Mouse (Mus musculus) hematopoietic stem cell, adult 5-6 weeks (primary cell): ENCODE results near the gene Lrrc32. TPM values are rescaled to one million over a fixed set of nuclear protein-coding genes. Genes with fewer than 3 reads are reported as not detected.

Experiments used
- ATAC-seq, 2 experiments: fragments of 125-278 bp in 1 of 2; replicated peaks in 1 of 2; 2 replicates each; pipeline ENCODE4 v1.8.0; 2016 to 2017; ENCODE audit warnings: inconsistent platforms in 2 of 2, mild to moderate bottlenecking in 2 of 2, moderate number of reproducible peaks in 2 of 2, low read depth in 1 of 2, moderate TSS enrichment in 1 of 2; ENCODE audit not compliant: low FRiP score in 2 of 2, poor library complexity in 2 of 2, severe bottlenecking in 2 of 2, insufficient read depth in 1 of 2, low TSS enrichment in 1 of 2
- total RNA-seq: library from RNA; stranded (forward); fragments of 172-1452, 232-1000 nt; gene quantifications from 2 replicates; pipeline ENCODE4 v1.2.3, GENCODE M21; 2017

Gene Lrrc32
- total RNA-seq, 1 experiment from 2014 or later = 0.69 TPM

GRCm38 (mm10) chr7:98485508-98485907 lies 3.6 kb upstream of the Lrrc32 start:
- no peak for ATAC-seq

DNA sequence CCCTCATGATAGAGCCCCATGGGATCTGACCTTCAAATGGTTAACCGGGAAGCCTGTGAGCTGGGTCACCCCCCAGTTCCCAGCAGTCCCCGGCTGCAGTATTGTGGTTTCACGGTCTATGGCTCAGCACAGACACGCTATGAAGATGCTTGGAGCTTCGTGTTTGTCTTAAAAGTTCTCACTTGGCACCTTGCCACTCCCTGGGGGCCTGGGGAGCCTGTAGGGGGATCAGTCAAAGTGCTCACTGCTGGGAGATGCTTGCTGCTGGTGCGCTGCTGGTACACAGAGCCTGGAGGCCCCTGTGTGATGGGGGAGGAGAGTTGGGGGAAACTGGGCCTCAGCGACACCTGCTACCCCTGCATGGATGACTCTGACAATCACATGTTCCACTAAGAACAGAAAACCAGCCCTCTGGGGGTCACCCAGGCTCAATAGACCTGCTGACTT lies 2.6 kb upstream of the Lrrc32 start:
- ATAC-seq = no peak

DNA sequence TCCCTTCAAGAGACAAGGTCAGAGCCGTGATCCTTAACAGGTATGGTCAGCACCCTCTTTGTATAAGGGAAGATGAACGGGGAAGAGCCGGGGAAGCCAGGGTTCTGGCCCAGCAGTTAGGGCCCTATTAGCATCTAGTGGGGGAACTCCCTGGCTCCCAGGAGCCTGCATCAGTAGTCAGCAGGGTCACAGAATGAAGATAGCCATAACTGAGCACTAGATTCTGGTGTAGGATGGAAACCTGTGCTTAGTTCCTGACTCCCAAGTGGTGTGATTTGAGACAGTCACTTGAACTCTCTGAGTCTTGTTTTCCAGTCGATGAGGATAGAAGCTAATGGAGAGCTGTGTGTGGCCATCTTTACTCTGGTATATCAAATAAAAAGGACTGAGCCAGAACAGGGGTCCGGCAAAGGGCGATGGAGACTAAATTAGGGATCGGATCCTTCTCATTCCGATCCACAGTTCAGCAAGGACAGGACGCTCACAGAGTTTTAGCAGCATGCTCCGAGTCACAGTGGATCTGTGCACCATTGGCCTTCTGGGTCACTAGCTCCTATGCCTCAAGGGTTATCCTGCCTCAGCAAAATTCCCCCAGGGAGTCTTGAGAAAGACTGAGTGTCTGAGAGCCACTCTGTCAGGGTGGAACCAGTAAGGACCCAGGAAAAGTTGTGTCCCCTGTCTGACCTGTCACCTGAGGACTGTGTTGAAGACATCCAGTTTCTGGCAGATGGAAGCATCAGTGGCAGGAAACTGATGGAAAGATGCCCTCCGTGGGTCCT lies 1.7 kb upstream of the Lrrc32 start:
- ATAC-seq = no peak

GRCm38 (mm10) chr7:98488398-98489130 lies 519 bp upstream of the Lrrc32 start:
- ATAC-seq = no peak

GRCm38 (mm10) chr7:98489623-98490084 lies 571 bp downstream of the Lrrc32 start:
- peak; percentile 30 to 31; a peak in 3 of 4 replicates for ATAC-seq

DNA sequence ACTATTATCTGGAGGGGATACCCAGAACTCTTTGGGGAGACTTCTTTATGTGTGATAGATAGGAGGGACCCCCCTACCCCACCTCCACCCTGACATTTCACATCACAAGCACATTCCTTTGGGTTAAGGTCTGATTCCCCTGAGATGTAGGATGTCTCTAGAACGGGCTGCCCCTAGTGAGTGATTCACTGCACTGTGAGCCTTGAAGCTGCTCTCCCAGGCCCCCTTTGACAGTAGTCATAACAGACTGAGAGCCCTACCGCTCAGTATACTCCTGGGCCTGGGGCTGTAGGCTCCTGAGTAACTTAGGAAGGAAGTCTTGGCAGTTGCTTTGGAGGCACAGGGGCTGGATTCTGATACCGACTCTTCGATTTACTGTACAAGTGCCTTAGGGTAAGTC lies 1.2 kb downstream of the Lrrc32 start:
- ATAC-seq = no peak

DNA sequence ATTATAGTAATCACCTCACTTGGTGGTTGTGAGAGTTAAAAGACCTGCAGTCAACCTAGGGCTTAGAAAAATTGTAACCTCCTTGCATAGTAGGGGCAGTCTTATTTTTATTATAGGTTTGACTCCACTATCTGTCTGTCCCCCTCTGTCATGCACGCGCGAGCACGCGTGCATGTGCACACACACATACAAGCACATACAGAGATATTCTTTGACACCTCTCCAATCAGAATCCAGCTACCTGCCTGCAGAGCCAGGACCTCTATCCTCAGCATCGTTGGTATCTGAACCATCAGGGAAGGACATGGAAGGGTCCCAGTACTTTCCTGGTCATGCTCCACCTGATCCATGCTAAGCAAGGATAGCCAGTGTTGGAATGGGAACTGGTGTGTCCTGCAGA lies 1.8 kb downstream of the Lrrc32 start:
- no peak for ATAC-seq

- no peak for ATAC-seq
These were observed 2.5 kb downstream of the Lrrc32 start for GRCm38 (mm10) chr7:98491451-98492200.

DNA sequence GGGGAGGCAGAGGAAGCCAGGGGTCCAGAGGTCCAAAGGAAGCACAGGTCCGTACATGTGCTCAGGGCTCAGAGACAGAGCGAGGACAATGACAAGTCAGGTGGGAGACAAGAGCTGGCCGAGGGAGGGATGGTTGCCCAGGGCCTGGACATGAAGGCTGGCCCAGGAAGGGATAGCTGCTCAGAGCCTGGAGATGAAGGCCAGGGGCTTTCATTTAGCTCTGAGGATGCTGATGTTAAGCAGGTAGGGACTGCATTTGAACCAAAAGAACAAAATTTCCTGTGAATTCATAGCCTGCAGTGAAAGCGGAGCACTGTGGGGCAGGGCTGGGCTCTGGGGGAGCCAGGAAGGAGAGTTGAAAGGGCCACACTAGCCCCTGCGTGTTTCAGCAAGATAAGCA lies 3.2 kb downstream of the Lrrc32 start:
- ATAC-seq = no peak

- no peak for ATAC-seq
These were observed 4.2 kb downstream of the Lrrc32 start for GRCm38 (mm10) chr7:98493307-98493706.

DNA sequence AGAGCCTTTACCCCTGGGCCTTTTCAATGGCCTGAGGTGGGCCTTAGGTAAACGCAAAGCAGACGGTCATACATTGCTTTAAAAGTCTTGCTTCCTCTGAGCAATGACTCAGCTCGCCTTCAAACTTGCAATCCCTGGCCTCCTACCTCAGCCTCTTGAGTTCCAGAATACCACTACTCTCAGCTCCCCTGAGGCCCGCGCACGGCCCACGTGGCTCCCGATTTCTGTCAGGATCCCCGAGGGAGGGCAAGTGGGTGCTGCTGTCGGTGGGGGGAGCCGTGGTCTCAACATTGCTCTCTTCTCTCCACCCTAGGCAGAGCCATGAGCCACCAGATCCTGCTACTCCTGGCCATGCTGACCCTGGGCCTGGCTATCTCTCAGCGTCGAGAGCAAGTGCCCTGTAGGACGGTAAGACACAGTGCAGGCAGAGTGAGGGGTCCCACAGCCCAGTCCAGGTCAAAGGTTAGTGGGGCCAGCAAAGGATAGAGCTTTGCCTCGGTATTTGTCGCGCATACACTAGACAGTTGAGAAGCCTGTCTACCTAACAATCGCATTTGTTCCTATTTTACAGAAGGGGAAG lies 4.9 kb downstream of the Lrrc32 start:
- ATAC-seq = peak; percentile 24 to 47; a peak in 2 of 4 replicates

DNA sequence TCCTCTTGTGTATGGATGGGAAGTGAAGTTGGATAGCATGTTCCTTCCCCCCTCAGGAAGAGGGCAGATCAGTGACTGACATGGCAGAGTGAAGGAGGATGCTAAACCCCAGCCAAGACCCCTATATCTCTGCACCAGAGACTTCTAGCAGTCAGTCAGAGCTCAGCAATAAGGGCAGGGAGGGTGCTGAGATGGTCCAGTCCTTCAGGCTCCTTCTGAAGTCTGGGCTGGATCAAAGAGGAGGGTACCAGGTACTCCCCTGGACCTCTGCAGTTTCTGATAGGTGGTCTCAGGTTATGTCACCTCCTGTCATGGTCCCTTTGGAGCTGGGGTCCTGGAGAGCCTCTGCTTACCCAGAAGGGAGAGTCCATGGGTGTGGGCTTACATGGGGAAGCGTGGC lies 6.5 kb downstream of the Lrrc32 start:
- no peak for ATAC-seq

- no peak for ATAC-seq
These were observed 8.4 kb downstream of the Lrrc32 start for GRCm38 (mm10) chr7:98497451-98497850.

DNA sequence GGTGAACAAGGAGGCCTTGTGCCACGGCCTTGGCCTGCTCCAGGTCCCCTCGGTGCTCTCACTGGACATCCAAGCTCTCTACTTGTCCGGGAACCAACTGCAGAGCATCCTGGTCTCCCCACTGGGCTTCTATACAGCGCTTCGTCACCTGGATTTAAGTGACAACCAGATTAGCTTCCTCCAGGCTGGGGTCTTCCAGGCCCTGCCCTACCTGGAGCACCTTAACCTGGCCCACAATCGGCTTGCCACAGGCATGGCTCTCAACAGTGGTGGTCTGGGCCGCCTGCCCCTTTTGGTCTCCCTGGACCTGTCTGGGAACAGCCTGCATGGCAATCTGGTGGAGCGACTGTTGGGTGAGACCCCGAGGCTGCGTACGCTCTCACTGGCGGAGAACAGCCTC lies 9.0 kb downstream of the Lrrc32 start:
- no peak for ATAC-seq

DNA sequence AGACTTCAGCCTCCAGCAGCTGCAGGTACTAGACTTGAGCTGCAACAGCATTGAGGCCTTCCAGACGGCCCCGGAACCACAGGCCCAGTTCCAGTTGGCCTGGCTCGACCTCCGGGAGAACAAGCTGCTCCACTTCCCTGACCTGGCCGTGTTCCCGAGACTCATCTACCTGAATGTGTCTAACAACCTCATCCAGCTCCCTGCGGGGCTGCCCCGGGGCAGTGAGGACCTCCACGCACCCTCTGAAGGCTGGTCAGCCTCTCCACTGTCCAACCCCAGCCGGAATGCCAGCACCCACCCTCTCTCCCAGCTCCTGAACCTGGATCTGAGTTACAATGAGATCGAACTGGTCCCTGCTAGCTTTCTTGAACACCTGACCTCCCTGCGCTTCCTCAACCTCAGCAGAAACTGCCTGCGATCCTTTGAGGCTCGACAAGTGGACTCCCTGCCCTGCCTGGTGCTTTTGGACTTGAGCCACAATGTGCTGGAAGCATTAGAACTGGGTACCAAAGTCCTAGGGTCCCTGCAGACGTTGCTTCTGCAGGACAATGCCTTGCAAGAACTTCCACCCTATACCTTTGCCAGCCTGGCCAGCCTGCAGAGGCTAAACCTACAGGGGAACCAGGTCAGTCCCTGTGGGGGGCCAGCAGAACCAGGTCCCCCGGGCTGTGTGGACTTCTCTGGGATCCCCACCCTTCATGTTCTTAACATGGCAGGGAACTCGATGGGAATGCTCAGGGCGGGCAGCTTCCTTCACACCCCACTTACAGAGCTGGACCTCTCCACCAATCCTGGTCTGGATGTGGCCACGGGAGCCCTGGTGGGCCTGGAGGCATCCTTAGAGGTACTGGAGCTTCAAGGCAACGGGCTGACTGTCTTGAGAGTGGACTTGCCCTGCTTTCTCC lies 9.8 kb downstream of the Lrrc32 start:
- no peak for ATAC-seq

DNA sequence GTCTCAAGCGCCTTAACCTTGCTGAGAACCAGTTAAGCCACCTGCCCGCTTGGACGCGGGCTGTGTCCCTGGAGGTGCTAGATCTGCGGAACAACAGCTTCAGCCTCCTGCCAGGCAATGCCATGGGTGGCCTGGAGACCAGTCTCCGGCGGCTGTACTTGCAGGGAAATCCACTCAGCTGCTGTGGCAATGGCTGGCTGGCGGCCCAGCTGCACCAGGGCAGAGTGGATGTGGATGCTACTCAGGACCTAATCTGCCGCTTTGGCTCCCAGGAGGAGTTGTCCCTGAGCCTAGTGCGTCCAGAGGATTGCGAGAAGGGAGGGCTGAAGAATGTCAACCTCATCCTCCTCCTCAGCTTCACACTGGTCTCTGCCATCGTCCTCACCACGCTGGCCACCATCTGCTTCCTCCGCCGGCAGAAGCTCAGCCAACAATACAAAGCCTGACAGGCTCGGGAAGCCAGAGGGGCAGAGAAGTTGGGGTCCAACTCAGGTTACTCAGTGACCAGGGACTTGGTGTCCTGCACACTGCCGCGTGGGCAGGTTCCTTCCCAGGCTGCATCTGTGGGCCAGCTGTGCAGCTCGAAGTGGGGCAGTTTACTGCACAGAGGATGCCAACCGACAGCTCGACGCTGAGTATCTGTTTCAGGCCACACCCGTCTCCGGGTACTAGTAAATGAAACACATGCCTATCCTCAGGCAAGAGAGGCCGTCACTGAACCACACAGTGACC lies 10.6 kb downstream of the Lrrc32 start:
- peak in 1 of 2 experiments; percentile 12; a peak in 1 of 4 replicates for ATAC-seq
